Mouse (Mus musculus) cerebellum, adult 2 months (tissue): ENCODE measurements around the gene Xkr7.

Experiments
- CTCF ChIP-seq: fragments of 200-500 bp; IDR thresholded peaks from 2 replicates; pipeline ENCODE4 v1.5.1; 2011; ENCODE audit warnings: low read depth, mild to moderate bottlenecking, control low read depth, low read length, moderate library complexity, borderline replicate concordance; ENCODE audit not compliant: insufficient read depth
- POLR2A ChIP-seq: fragments of 200-500 bp; IDR thresholded peaks from 2 replicates; pipeline ENCODE4 v1.6.1; 2011; ENCODE audit warnings: low read length, control low read depth, borderline replicate concordance; ENCODE audit not compliant: insufficient read depth

- TF ChIP-seq POLR2A = no peak
- TF ChIP-seq CTCF = no peak
These were observed 22.2 kb downstream of the Xkr7 start for GRCm38 (mm10) chr2:153053896-153054295.
